Mouse (Mus musculus) kidney, embryonic 15.5 days (tissue): ENCODE data around the gene Clpb. TPM values are rescaled to one million over a fixed set of nuclear protein-coding genes. Genes with fewer than 3 reads are reported as not detected.

Experiments
- ATAC-seq: fragments of 200-750 bp; cut with Nextera tagmentation; replicated peaks from 2 replicates; pipeline ENCODE4 v1.8.0; 2017; ENCODE audit warnings: moderate TSS enrichment; ENCODE audit not compliant: low FRiP score
- H3K27ac ChIP-seq: fragments of 300-500 bp; sonication (generic); 2 replicates; pipeline ENCODE4 v1.5.1; 2015; ENCODE audit warnings: mild to moderate bottlenecking, inconsistent platforms
- H3K27me3 ChIP-seq: fragments of 300-500 bp; sonication (generic); 2 replicates; pipeline ENCODE4 v1.6.1; 2015; ENCODE audit warnings: inconsistent platforms
- H3K36me3 ChIP-seq: fragments of 300-500 bp; sonication (generic); 2 replicates; pipeline ENCODE4 v1.6.1; 2015; ENCODE audit warnings: inconsistent platforms
- H3K4me1 ChIP-seq: fragments of 300-500 bp; sonication (generic); 2 replicates; pipeline ENCODE4 v1.6.1; 2015; ENCODE audit warnings: inconsistent platforms
- H3K4me2 ChIP-seq: fragments of 300-500 bp; sonication (generic); 2 replicates; pipeline ENCODE4 v1.6.1; 2015; ENCODE audit warnings: moderate library complexity, mild to moderate bottlenecking, inconsistent platforms
- H3K4me3 ChIP-seq: fragments of 300-500 bp; sonication (generic); replicated peaks from 2 replicates; pipeline ENCODE4 v1.5.1; 2015; ENCODE audit warnings: mild to moderate bottlenecking, inconsistent platforms
- H3K9ac ChIP-seq: fragments of 300-500 bp; sonication (generic); 2 replicates; pipeline ENCODE4 v1.6.1; 2015; ENCODE audit warnings: mild to moderate bottlenecking, inconsistent platforms
- H3K9me3 ChIP-seq: fragments of 300-500 bp; sonication (generic); replicated peaks from 2 replicates; pipeline ENCODE4 v1.6.1; 2016; ENCODE audit warnings: inconsistent platforms
- WGBS: fragments of 180-500 bp; shearing (Covaris S2); methylation state at CpG from one replicate; pipeline ENCODE4 v1.1.7; 2015; ENCODE audit warnings: mixed read lengths; 5-methylcytosine and 5-hydroxymethylcytosine counted together
- polyA plus RNA-seq: library from polyadenylated mRNA; unstranded; fragments of >200 nt; fragmentation: Nextera tagmentation; extraction: Ambion mirVana; gene quantifications from 2 replicates; pipeline ENCODE4 v1.2.1, GENCODE M21; 2015

Clpb gene
- polyA plus RNA-seq, 1 experiment from 2014 or later: 64.7 TPM

GRCm38 (mm10) chr7:101739602-101740001 lies 76.2 kb downstream of the Clpb start:
- Histone ChIP-seq H3K9me3 (no peaks in the 10 kb centered on the region), H3K4me1 (peaks cover 3% of the 10 kb centered on the region; the same call in 1 of the 2 replicates), H3K27ac (no peak overlapping the region), H3K27me3 (no peaks in the 10 kb centered on the region), H3K9ac (no peak overlapping the region), H3K4me3 (no peak overlapping the region), H3K36me3 (no peaks in the 10 kb centered on the region; the same call in 1 of the 2 replicates), H3K4me2 (no peak overlapping the region)
- WGBS: 53% methylated on average over 1 of the region's 1 CpGs
- no peak for ATAC-seq

DNA sequence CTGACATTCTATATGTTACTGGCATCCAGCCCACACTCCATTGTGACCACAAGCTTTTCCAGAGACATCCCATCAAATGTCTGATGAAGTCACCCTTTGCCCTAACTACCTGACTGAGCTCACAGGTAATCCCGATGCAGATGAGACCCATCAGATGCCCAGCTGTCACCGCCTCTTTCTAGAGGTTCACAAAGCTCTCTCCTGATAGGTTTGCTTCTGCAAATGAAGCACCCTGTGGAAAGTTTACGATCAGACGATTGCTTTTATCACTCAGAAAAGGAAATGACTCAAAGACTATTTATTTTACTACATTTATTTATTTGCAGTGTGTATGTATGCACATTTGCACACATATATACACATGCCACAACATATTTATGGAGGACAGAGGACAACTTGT lies 80.1 kb downstream of the Clpb start:
- Histone ChIP-seq H3K9me3 (no peaks in the 10 kb centered on the region), H3K36me3 (no peaks in the 10 kb centered on the region), H3K27me3 (no peaks in the 10 kb centered on the region), H3K9ac (no peak overlapping the region), H3K4me3 (no peak overlapping the region), H3K4me2 (no peak overlapping the region), H3K4me1 (peaks cover 13% of the 10 kb centered on the region), H3K27ac (no peak overlapping the region)
- WGBS: 66% methylated on average over 4 of the region's 4 CpGs
- ATAC-seq: no peak

DNA sequence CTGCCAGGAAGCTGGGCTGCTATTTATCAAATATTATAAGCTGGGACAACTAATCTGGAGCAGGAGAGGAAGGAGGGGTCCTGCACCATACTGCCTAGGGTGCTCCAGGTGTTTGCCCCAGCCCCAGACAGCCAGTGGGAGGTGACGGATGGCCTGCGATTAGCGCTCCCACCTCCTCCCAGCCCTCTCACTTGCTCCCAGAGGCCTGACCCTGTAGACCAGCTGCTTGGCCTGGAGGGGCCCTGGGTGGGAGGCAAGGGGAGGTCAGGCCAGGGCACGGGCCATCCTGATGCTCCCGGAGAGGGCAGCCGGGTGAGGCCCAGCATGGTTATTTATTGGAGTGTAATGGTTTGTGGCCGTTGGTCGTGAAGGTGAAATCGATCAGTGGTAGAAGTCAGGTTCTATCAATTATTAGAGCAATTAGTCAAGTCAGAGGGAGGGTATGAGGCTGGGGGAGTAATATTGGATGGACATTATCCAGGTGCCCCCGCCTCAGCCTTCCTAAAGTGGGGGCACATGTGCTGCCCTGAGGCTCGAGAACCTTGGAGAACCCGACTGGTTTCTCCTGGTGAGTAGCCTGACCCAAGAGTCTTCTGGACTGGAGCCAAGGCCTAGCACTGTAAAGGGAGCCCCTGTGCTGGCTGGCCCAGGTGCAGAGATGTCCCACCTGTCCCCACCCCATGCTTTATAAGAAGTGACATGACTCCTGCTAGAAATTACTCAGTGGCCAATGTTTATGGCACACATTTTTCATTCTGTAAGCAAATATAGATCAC lies 83.3 kb downstream of the Clpb start:
- H3K9ac ChIP-seq: no peak overlapping the region
- ATAC-seq: peak; percentile 54
- H3K27ac ChIP-seq: no peak overlapping the region
- no peak overlapping the region for H3K4me3 ChIP-seq
- no peaks in the 10 kb centered on the region for H3K27me3 ChIP-seq
- H3K4me1 ChIP-seq: peaks cover 13% of the 10 kb centered on the region
- H3K4me2 ChIP-seq: no peak overlapping the region
- peaks cover 5% of the 10 kb centered on the region; the same call in 1 of the 2 replicates for H3K36me3 ChIP-seq
- WGBS: 25% methylated on average over 12 of the region's 12 CpGs
- no peaks in the 10 kb centered on the region for H3K9me3 ChIP-seq

- no peaks in the 10 kb centered on the region for H3K27me3 ChIP-seq
- no peak overlapping the region for H3K4me2 ChIP-seq
- peaks cover 21% of the 10 kb centered on the region for H3K36me3 ChIP-seq
- no peak overlapping the region for H3K9ac ChIP-seq
- H3K4me1 ChIP-seq: peaks cover 10% of the 10 kb centered on the region
- H3K9me3 ChIP-seq: no peaks in the 10 kb centered on the region
- no peak overlapping the region for H3K27ac ChIP-seq
- no peak overlapping the region for H3K4me3 ChIP-seq
- 84% methylated on average over 2 of the region's 2 CpGs for WGBS
- ATAC-seq: no peak
Observed at GRCm38 (mm10) chr7:101750268-101750667, 86.8 kb downstream of the Clpb start.

DNA sequence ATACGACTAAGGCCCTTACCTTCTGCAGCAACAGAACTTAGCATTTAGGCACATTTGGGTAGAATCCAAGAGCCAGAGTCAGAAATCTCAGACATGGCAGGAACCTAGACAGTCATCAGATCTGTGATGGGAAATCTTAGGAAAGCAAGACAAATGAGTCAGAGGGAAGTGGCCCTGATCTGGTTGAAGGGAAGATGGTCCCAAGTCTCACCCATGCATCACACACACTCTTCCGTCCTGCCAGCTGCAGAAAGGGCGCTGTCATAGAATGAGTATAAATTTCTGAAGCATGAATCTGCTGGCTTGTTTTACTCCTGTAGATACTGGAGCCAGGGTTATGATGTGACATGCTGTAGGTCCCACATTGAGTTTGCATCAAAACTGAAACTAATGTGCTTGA lies 88.9 kb downstream of the Clpb start:
- H3K27me3 ChIP-seq: no peaks in the 10 kb centered on the region
- 93% methylated on average over 3 of the region's 3 CpGs for WGBS

DNA sequence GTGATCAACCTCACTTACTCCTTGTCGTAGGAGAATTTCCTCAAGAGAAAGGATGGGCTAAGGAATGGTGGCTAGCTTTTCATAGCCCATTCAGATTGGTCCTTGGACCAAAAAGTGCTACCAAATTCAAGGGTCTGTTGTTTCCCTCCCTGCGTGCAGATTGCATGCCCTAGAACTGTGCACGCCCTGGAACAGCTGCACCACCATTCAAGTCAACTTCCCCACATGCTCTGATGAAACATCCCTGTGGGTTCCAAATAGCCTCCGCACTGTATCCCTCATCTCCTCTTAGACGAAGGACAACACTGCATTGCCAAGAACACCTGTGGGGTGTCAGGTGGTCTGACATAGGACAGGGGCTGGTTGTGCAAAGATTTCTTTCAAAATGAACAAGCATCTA lies 90.1 kb downstream of the Clpb start:
- Histone ChIP-seq H3K9me3 (no peaks in the 10 kb centered on the region), H3K27ac (no peak overlapping the region), H3K27me3 (no peaks in the 10 kb centered on the region), H3K36me3 (peaks cover 21% of the 10 kb centered on the region), H3K4me3 (no peak overlapping the region), H3K9ac (no peak overlapping the region), H3K4me2 (no peak overlapping the region), H3K4me1 (no peaks in the 10 kb centered on the region)
- ATAC-seq: no peak
- WGBS: 95% methylated on average over 5 of the region's 5 CpGs

More for the DNA sequence above, 88.9 kb downstream of the Clpb start:
- Histone ChIP-seq H3K9ac (no peak overlapping the region), H3K27ac (no peak overlapping the region), H3K36me3 (peaks cover 21% of the 10 kb centered on the region), H3K4me1 (no peaks in the 10 kb centered on the region), H3K4me2 (no peak overlapping the region), H3K4me3 (no peak overlapping the region), H3K9me3 (no peaks in the 10 kb centered on the region)
- no peak for ATAC-seq

GRCm38 (mm10) chr7:101754416-101754815 lies 91.0 kb downstream of the Clpb start:
- no peak overlapping the region for H3K9ac ChIP-seq
- H3K4me2 ChIP-seq: no peak overlapping the region
- H3K27ac ChIP-seq: no peak overlapping the region
- H3K4me1 ChIP-seq: no peaks in the 10 kb centered on the region
- H3K4me3 ChIP-seq: no peak overlapping the region
- H3K9me3 ChIP-seq: no peaks in the 10 kb centered on the region
- no peak for ATAC-seq
- H3K27me3 ChIP-seq: no peaks in the 10 kb centered on the region
- peaks cover 21% of the 10 kb centered on the region for H3K36me3 ChIP-seq
- WGBS: 81% methylated on average over 2 of the region's 2 CpGs

DNA sequence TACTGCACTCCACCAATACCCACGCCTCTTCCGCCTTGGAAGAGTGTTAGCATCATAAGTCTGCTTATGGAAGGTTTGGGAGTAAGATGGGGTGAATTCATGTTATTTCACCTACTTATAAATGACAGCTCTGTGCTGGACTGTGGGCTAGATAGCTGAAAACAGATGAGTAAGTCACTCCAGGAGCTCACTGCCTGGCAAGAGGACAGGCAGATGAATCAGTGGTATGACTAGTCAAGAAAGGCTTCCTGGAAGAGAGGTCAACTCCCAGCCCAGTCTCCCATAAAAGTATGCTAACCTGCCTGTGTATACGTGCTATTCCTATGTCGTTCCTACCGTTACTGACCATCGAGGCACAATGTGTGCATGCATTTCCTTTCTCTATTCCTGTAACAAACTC lies 91.9 kb downstream of the Clpb start:
- Histone ChIP-seq H3K27ac (no peak overlapping the region), H3K4me2 (no peak overlapping the region), H3K9ac (no peak overlapping the region), H3K9me3 (no peaks in the 10 kb centered on the region), H3K4me1 (no peaks in the 10 kb centered on the region), H3K27me3 (no peaks in the 10 kb centered on the region), H3K36me3 (peaks cover 21% of the 10 kb centered on the region), H3K4me3 (no peak overlapping the region)
- WGBS: 96% methylated on average over 6 of the region's 6 CpGs
- ATAC-seq: no peak

DNA sequence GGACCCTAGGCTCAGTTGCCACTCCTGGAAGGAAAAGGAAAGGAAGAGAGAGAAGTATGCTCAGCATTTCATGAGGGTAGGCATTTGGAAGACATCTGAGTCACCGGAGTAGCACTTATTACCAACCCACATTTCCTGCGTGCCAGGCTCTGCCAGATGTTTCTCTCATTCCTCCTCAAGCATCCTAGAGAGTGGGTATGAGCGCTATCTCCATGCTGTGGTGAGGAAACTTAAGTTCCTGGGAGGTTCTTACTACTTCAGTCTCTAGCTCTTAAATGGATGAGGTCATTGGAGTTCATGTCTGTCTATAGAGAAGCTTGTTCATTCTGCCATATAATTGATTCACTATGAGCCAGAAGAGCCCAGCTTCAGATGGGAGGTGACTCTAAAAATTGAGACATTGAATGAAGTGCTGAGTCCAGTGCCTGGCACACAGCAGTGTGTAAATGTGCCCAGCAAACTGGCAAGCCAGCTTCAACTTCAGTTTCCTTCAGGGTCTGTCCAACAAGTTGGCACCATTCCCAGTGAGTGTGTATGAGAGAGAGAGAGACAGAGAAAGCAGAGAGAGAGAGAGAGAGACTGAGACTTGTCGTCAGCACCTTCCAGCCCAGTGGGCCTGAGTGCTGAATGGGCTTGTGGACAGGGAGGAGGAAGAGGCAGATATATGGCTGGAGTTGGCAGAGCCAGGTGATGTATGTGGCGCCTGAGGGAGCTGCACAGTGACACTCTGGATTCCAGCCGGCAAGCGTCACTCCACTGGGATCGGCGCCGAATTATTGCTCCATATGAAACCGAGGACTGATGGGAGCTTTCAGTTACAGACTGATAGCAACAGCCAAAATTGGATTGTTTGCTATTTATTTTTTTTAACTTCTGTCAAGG lies 98.7 kb downstream of the Clpb start:
- WGBS: 87% methylated on average over 11 of the region's 11 CpGs
- no peak overlapping the region for H3K27ac ChIP-seq
- H3K27me3 ChIP-seq: no peaks in the 10 kb centered on the region
- H3K4me2 ChIP-seq: no peak overlapping the region
- peaks cover 2% of the 10 kb centered on the region; the same call in 1 of the 2 replicates for H3K36me3 ChIP-seq
- no peak for ATAC-seq
- H3K4me1 ChIP-seq: no peaks in the 10 kb centered on the region
- no peak overlapping the region for H3K4me3 ChIP-seq
- H3K9me3 ChIP-seq: no peaks in the 10 kb centered on the region
- H3K9ac ChIP-seq: no peak overlapping the region

GRCm38 (mm10) chr7:101767335-101767907 lies 104.0 kb downstream of the Clpb start:
- H3K9me3 ChIP-seq: no peaks in the 10 kb centered on the region
- H3K36me3 ChIP-seq: peaks cover 12% of the 10 kb centered on the region; the same call in 1 of the 2 replicates
- 78% methylated on average over 5 of the region's 5 CpGs for WGBS
- H3K4me2 ChIP-seq: no peak overlapping the region
- no peak for ATAC-seq
- no peak overlapping the region for H3K27ac ChIP-seq
- no peak overlapping the region for H3K4me3 ChIP-seq
- no peak overlapping the region for H3K9ac ChIP-seq
- H3K27me3 ChIP-seq: no peaks in the 10 kb centered on the region
- peaks cover 4% of the 10 kb centered on the region for H3K4me1 ChIP-seq

DNA sequence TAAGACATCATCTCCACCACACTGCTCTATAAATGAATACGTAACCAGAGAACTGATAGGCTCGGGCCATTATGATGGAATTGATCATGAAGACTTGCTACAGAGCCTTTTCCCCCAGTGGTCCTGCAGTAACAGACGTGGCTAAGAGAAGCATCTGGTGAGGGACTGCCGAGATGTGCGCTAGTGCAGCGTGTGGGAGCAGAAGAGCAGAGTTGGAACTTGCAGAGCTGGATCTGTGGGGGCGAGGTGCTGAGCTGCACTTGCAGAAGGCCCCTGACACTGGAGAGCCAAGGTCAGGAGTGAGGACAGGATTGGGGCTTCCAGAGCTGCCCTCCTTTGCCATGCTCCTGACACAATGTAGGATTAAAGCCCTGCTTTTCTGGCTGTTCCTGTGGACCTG lies 106.6 kb downstream of the Clpb start:
- H3K4me2 ChIP-seq: no peak overlapping the region
- ATAC-seq: no peak
- no peak overlapping the region for H3K27ac ChIP-seq
- peaks cover 17% of the 10 kb centered on the region for H3K36me3 ChIP-seq
- H3K27me3 ChIP-seq: no peaks in the 10 kb centered on the region
- H3K4me3 ChIP-seq: no peak overlapping the region
- H3K4me1 ChIP-seq: peaks cover 4% of the 10 kb centered on the region
- H3K9me3 ChIP-seq: no peaks in the 10 kb centered on the region
- H3K9ac ChIP-seq: no peak overlapping the region
- 59% methylated on average over 7 of the region's 7 CpGs for WGBS

DNA sequence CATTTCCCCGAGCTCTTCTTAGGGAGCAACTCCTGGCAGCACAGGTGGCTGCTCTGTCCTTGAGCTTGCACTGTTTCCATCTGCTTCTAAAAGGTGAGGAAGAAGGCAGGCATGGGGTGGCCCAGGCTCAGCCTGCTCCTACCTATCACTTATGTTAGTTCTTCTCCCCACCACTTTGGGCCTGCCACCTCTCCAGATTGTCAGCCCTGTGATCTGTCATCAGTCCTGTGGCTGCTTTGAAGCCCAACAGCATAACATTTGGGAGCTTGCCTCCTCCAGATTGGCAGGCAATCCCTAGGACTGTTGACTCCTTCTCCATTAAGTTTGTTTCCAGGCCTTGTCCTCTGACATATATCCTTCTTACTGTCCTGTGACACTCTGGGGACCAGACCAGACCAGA lies 108.2 kb downstream of the Clpb start:
- no peak overlapping the region for H3K27ac ChIP-seq
- H3K4me1 ChIP-seq: peaks cover 4% of the 10 kb centered on the region
- ATAC-seq: no peak
- no peak overlapping the region for H3K4me2 ChIP-seq
- WGBS: 86% methylated on average over 1 of the region's 1 CpGs
- no peak overlapping the region for H3K4me3 ChIP-seq
- no peaks in the 10 kb centered on the region for H3K9me3 ChIP-seq
- peaks cover 22% of the 10 kb centered on the region for H3K36me3 ChIP-seq
- H3K27me3 ChIP-seq: no peaks in the 10 kb centered on the region
- no peak overlapping the region for H3K9ac ChIP-seq
